Mouse (Mus musculus) skeletal muscle tissue, adult 2 months (tissue): ENCODE measurements around the gene Cyth1.

Experiments used
- DNase-seq: peaks from one replicate; pipeline ENCODE4 v3.0.0-alpha.2; 2012; ENCODE audit warnings: low read depth, low spot score

Cyth1 gene

GRCm38 (mm10) chr11:118254159-118254951 is 6.0 kb upstream of the Cyth1 start:
- DNase-seq: peak; percentile 47

GRCm38 (mm10) chr11:118253447-118254158 is 5.2 kb upstream of the Cyth1 start:
- DNase-seq: no peak

GRCm38 (mm10) chr11:118249012-118249383 is 606 bp upstream of the Cyth1 start:
- DNase-seq: peak; percentile 82

GRCm38 (mm10) chr11:118247359-118248095 is 865 bp downstream of the Cyth1 start:
- peak; percentile 78 for DNase-seq

- DNase-seq: no peak
These were observed 1.7 kb downstream of the Cyth1 start for GRCm38 (mm10) chr11:118246724-118247123.

GRCm38 (mm10) chr11:118245130-118245529 is 3.3 kb downstream of the Cyth1 start:
- DNase-seq: no peak

GRCm38 (mm10) chr11:118243627-118244261 is 4.6 kb downstream of the Cyth1 start:
- no peak for DNase-seq

GRCm38 (mm10) chr11:118242506-118242905 is 5.9 kb downstream of the Cyth1 start:
- peak; percentile 56 for DNase-seq

- DNase-seq: no peak
These were observed 8.0 kb downstream of the Cyth1 start for GRCm38 (mm10) chr11:118240388-118240787.

GRCm38 (mm10) chr11:118239281-118240198 is 8.9 kb downstream of the Cyth1 start:
- no peak for DNase-seq

GRCm38 (mm10) chr11:118236520-118237190 is 11.7 kb downstream of the Cyth1 start:
- DNase-seq: no peak

- DNase-seq: no peak
These were observed 13.5 kb downstream of the Cyth1 start for GRCm38 (mm10) chr11:118234929-118235328.

- DNase-seq: no peak
These were observed 13.9 kb downstream of the Cyth1 start for GRCm38 (mm10) chr11:118234500-118234899.

- DNase-seq: no peak
These were observed 14.5 kb downstream of the Cyth1 start for GRCm38 (mm10) chr11:118233924-118234323.

GRCm38 (mm10) chr11:118232314-118232831 is 16.0 kb downstream of the Cyth1 start:
- no peak for DNase-seq

- no peak for DNase-seq
These were observed 18.5 kb downstream of the Cyth1 start for GRCm38 (mm10) chr11:118229941-118230340.

GRCm38 (mm10) chr11:118227650-118228049 is 20.7 kb downstream of the Cyth1 start:
- no peak for DNase-seq

- no peak for DNase-seq
These were observed 21.5 kb downstream of the Cyth1 start for GRCm38 (mm10) chr11:118226850-118227249.

GRCm38 (mm10) chr11:118225862-118226261 is 22.5 kb downstream of the Cyth1 start:
- no peak for DNase-seq
